Mouse (Mus musculus) liver, postnatal 0 days (tissue): ENCODE data around the gene Sh3gl2.
A peak's percentile ranks its signal among the peaks of the same experiment; 100 is the strongest.

ENCODE experiments used
- CTCF ChIP-seq: sonication (generic); IDR thresholded peaks from 2 replicates; pipeline ENCODE4 v1.5.1; 2016; ENCODE audit warnings: antibody characterized with exemption, low read depth
- EP300 ChIP-seq: IDR thresholded peaks from 2 replicates; pipeline ENCODE4 v1.6.1; 2016; ENCODE audit warnings: antibody characterized with exemption, low read depth, mild to moderate bottlenecking

DNA sequence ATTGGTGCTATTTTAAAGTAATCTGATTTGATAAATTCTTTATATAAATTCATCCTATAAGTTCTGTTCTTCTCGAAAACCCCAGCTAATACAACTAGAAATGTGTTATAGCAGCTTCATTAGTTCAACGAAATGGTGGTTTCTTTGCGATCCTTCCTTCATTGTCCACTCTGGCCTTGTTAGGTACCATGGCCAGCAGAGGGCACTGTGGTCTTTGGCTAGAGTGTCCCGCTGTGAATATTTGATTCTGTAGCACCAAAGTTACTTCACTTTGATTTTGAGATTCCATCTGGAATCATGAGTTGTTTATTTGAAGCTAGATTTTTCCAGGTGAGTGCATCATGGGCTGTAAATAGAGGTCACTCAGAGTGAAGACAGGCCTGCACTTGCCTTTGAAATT, 197.9 kb downstream of the Sh3gl2 start:
- TF ChIP-seq CTCF (peak; percentile 82), EP300 (no peak)
